Mouse (Mus musculus): ENCODE data around the gene Pcbp3. TPM values are rescaled to one million over a fixed set of nuclear protein-coding genes. Genes with fewer than 3 reads are reported as not detected.
"Not testable (repeated sequence)": the region's sequence is repeated elsewhere in the genome, so short reads cannot be mapped to it uniquely, and the experiment has no call there.

Gene Pcbp3
- polyA plus RNA-seq, 1 experiment from 2014 or later: 67.9 TPM

- not testable (repeated sequence) for H3K9me3 ChIP-seq; H3K36me3 ChIP-seq; H3K27me3 ChIP-seq; H3K4me3 ChIP-seq; ATAC-seq (ENCODE audit: low FRiP score, low read depth); H3K9ac ChIP-seq (replicated peaks); H3K27ac ChIP-seq (replicated peaks); H3K4me2 ChIP-seq (replicated peaks)
- 80% methylated on average over 6 of the region's 6 CpGs for whole genome bisulfite sequencing
- H3K4me1 ChIP-seq: peaks cover 10% of the 10 kb centered on the region
Observed at GRCm38 (mm10) chr10:76972318-76972717, 10.6 kb upstream of the Pcbp3 start.

DNA sequence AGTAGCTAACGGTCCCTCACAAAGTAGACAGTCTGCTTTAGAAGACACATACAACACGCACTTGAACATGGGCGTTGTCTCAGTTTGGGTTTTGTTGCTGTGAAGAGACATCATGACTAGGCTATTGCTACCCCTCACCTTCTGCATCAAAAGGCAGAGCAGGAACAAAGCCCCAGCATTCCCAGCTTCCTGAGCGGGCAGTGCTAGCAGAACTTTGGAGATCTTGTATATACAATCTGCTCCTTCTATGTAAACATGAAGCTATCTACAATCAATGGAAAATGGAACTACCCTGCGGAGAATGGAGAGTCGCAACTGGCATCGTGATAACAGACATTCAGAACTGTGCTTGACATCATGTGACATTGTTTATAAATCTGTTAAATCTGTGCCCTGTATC lies 9.3 kb upstream of the Pcbp3 start:
- ATAC-seq (ENCODE audit: low FRiP score, low read depth): no peak
- 91% methylated on average over 7 of the region's 7 CpGs for WGBS
- Histone ChIP-seq H3K4me1 (peaks cover 10% of the 10 kb centered on the region), H3K27ac (replicated peaks) (no peak overlapping the region), H3K4me2 (replicated peaks) (no peak overlapping the region), H3K4me3 (no peak overlapping the region), H3K9ac (replicated peaks) (no peak overlapping the region), H3K9me3 (no peaks in the 10 kb centered on the region), H3K36me3 (no peaks in the 10 kb centered on the region), H3K27me3 (no peaks in the 10 kb centered on the region)

DNA sequence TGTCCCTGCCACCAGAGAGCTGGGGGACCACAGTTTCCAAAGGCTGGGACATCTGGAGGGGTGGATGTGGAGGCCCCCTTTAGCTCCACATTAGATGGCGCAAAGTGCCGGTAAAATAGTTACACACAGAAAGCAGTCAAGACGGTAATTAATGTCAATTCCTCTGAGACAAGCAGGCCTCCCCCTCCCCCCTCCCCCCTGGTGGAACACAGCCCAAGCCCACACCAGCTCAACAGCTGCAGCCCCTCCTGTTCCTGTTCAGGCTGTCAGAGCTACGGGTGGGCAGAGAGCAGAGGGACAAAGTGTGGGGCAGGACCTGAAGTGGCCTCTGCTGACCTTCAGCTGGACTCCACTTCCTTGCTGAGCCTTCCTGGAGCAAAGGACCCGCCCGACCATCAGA lies 2.7 kb upstream of the Pcbp3 start:
- no peak overlapping the region; the same call in 1 of the 2 replicates for H3K9ac ChIP-seq (replicated peaks)
- ATAC-seq (ENCODE audit: low FRiP score, low read depth): no peak
- no peak overlapping the region for H3K4me3 ChIP-seq
- H3K36me3 ChIP-seq: no peaks in the 10 kb centered on the region
- H3K27ac ChIP-seq (replicated peaks): peak overlapping the region; percentile 35; the same call in 1 of the 2 replicates
- H3K9me3 ChIP-seq: no peaks in the 10 kb centered on the region
- peaks cover 5% of the 10 kb centered on the region; the same call in 1 of the 2 replicates for H3K27me3 ChIP-seq
- 0 out of 2 replicates have a peak overlapping the region, but pooled peaks have one; percentile 5 for H3K4me2 ChIP-seq (replicated peaks)
- WGBS: 27% methylated on average over 6 of the region's 6 CpGs
- peaks cover 34% of the 10 kb centered on the region for H3K4me1 ChIP-seq

- H3K27ac ChIP-seq (replicated peaks): peak overlapping the region; percentile 35; the same call in 1 of the 2 replicates
- no peak overlapping the region; the same call in 1 of the 2 replicates for H3K9ac ChIP-seq (replicated peaks)
- H3K36me3 ChIP-seq: no peaks in the 10 kb centered on the region
- no peak for ATAC-seq (ENCODE audit: low FRiP score, low read depth)
- H3K4me1 ChIP-seq: peaks cover 34% of the 10 kb centered on the region
- H3K4me2 ChIP-seq (replicated peaks): 0 out of 2 replicates have a peak overlapping the region, but pooled peaks have one; percentile 5
- WGBS: 47% methylated on average over 9 of the region's 9 CpGs
- peaks cover 5% of the 10 kb centered on the region; the same call in 1 of the 2 replicates for H3K27me3 ChIP-seq
- no peak overlapping the region for H3K4me3 ChIP-seq
- H3K9me3 ChIP-seq: no peaks in the 10 kb centered on the region
Observed at GRCm38 (mm10) chr10:76963997-76964396, 2.3 kb upstream of the Pcbp3 start.

GRCm38 (mm10) chr10:76961156-76961555 lies 531 bp downstream of the Pcbp3 start:
- H3K4me2 ChIP-seq (replicated peaks): peak overlapping the region; percentile 96
- peaks cover 5% of the 10 kb centered on the region; the same call in 1 of the 2 replicates for H3K27me3 ChIP-seq
- H3K36me3 ChIP-seq: no peaks in the 10 kb centered on the region
- no peaks in the 10 kb centered on the region for H3K9me3 ChIP-seq
- H3K9ac ChIP-seq (replicated peaks): peak overlapping the region; percentile 77
- peaks cover 38% of the 10 kb centered on the region for H3K4me1 ChIP-seq
- H3K27ac ChIP-seq (replicated peaks): peak overlapping the region; percentile 44; the same call in 1 of the 2 replicates
- ATAC-seq (ENCODE audit: low FRiP score, low read depth): no peak; the same call in none of the 2 replicates
- WGBS: 6% methylated on average over 11 of the region's 11 CpGs
- peak overlapping the region; percentile 69 for H3K4me3 ChIP-seq

- Histone ChIP-seq H3K9ac (replicated peaks) (no peak overlapping the region), H3K27me3 (no peaks in the 10 kb centered on the region), H3K9me3 (no peaks in the 10 kb centered on the region), H3K36me3 (no peaks in the 10 kb centered on the region), H3K27ac (replicated peaks) (no peak overlapping the region), H3K4me3 (no peak overlapping the region), H3K4me1 (peaks cover 21% of the 10 kb centered on the region), H3K4me2 (replicated peaks) (no peak overlapping the region)
- 58% methylated on average over 3 of the region's 3 CpGs for WGBS
- ATAC-seq (ENCODE audit: low FRiP score, low read depth): no peak
Observed at GRCm38 (mm10) chr10:76958201-76958600, 3.5 kb downstream of the Pcbp3 start.

DNA sequence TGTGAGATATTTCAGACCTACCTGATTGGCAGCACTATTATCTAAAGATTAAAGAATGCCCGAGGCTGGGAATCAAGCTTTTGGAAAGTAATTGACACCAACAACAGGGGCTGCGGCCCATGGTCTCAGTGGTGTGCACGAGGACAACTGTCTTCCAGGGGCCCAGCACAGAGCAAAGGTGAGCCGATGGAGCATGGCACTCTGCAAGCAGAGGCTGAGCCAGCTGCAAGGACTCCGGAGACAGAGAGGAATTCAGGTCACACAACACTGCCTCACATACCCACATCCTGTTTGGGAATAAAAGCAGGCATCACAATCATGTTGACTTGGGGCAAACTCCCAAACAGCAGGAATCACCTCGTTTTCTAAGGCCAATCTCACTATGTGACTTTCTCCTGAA lies 5.5 kb downstream of the Pcbp3 start:
- no peaks in the 10 kb centered on the region for H3K27me3 ChIP-seq
- ATAC-seq (ENCODE audit: low FRiP score, low read depth): no peak
- H3K4me2 ChIP-seq (replicated peaks): no peak overlapping the region
- no peaks in the 10 kb centered on the region for H3K9me3 ChIP-seq
- no peak overlapping the region for H3K4me3 ChIP-seq
- no peak overlapping the region for H3K9ac ChIP-seq (replicated peaks)
- no peak overlapping the region for H3K27ac ChIP-seq (replicated peaks)
- H3K36me3 ChIP-seq: no peaks in the 10 kb centered on the region
- 16% methylated on average over 6 of the region's 6 CpGs for WGBS
- peaks cover 15% of the 10 kb centered on the region for H3K4me1 ChIP-seq

DNA sequence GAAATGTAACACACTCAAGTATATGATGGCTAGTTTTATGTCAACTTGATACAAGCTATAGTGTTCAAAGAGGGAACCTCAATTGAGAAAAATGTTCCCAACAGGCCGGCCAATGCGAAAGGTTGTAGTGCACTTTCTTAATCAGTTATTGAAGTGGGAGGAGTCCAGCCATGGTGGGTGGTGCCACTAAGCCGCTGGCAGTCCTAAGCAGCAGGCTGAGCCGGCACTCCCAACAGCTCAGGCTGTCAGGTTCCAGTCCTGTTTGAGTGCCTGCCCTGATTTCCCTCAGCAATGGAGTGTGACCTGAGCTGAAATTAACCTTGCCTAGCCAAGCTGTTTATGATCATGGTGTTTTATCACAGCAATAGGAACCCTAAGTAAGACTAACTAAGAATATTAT lies 20.6 kb downstream of the Pcbp3 start:
- WGBS: 61% methylated on average over 4 of the region's 4 CpGs
- no peaks in the 10 kb centered on the region for H3K36me3 ChIP-seq
- no peak overlapping the region for H3K4me3 ChIP-seq
- no peaks in the 10 kb centered on the region for H3K27me3 ChIP-seq
- no peak for ATAC-seq (ENCODE audit: low FRiP score, low read depth)
- no peak overlapping the region for H3K9ac ChIP-seq (replicated peaks)
- H3K4me2 ChIP-seq (replicated peaks): no peak overlapping the region
- no peak overlapping the region for H3K27ac ChIP-seq (replicated peaks)
- no peaks in the 10 kb centered on the region for H3K4me1 ChIP-seq
- H3K9me3 ChIP-seq: no peaks in the 10 kb centered on the region

DNA sequence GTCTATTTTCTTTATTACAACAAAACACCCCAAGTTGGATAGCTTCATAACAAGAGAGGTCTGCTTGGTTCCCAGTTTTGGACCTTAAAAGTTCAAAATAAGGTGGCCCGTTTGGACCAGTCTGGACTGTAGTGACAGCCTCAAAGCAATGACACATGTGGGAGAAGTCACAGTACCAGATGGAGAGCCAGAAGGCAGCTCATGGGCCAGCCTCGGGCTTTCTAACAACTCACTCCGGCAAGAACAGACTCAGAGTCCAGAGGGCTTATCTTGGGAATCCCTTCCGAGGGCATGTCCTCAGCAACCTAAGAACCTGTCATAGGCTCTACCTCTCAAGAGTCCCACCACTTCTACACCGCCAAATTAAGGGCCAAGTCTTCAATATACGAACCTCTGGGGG lies 24.9 kb downstream of the Pcbp3 start:
- Histone ChIP-seq H3K4me3 (no peak overlapping the region), H3K9ac (replicated peaks) (no peak overlapping the region), H3K4me2 (replicated peaks) (no peak overlapping the region), H3K27me3 (no peaks in the 10 kb centered on the region), H3K36me3 (peaks cover 3% of the 10 kb centered on the region; the same call in 1 of the 2 replicates), H3K4me1 (no peaks in the 10 kb centered on the region), H3K27ac (replicated peaks) (no peak overlapping the region), H3K9me3 (no peaks in the 10 kb centered on the region)
- no peak for ATAC-seq (ENCODE audit: low FRiP score, low read depth)
- WGBS: 94% methylated on average over 6 of the region's 6 CpGs

DNA sequence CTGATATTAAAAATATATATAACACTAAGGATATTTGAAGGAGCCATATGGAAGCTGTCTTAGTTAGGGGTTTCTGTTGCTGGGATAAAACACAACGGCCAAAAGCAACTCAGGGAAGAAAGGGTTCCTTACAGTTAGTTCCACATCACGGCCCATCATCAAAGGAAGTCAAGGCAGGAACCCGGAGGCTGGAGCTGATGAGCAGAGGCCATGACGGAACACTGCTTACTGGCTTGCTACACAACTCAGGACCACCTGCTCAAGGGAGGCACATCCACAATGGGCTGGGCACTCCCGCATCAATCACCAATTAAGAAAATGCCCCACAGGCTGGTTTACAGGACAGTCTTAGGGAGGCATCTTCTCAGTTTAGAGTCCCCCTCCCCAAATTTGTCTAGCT lies 26.9 kb downstream of the Pcbp3 start:
- WGBS: 74% methylated on average over 5 of the region's 5 CpGs

DNA sequence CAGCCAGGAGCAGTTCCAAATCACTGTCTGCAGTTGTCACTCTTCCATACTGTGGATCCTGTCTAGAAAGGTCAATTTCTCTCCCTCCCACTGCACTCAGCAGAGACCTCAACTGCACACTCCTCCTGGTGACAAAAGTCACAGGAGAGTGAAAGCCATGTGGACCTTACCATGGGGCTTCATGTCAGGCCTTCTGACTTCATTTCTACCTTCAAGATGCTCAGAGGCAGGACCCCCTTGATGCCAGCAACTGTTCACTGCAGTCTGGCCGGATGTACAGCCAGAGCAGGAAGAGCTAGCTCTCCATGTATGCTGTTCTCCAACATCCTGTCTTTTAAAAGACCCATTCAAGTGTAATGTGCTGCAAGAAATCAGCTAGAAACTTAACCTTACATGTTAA lies 29.9 kb downstream of the Pcbp3 start:
- WGBS: 80% methylated on average over 1 of the region's 1 CpGs
- Histone ChIP-seq H3K9ac (replicated peaks) (no peak overlapping the region), H3K4me2 (replicated peaks) (no peak overlapping the region), H3K27me3 (no peaks in the 10 kb centered on the region), H3K4me3 (no peak overlapping the region), H3K36me3 (peaks cover 3% of the 10 kb centered on the region; the same call in 1 of the 2 replicates), H3K9me3 (no peaks in the 10 kb centered on the region), H3K27ac (replicated peaks) (no peak overlapping the region), H3K4me1 (no peaks in the 10 kb centered on the region)
- ATAC-seq (ENCODE audit: low FRiP score, low read depth): no peak

More for the DNA sequence above, 26.9 kb downstream of the Pcbp3 start:
- H3K9me3 ChIP-seq: no peaks in the 10 kb centered on the region
- ATAC-seq (ENCODE audit: low FRiP score, low read depth): no peak
- H3K4me1 ChIP-seq: no peaks in the 10 kb centered on the region
- no peaks in the 10 kb centered on the region for H3K27me3 ChIP-seq
- no peak overlapping the region for H3K4me2 ChIP-seq (replicated peaks)
- H3K9ac ChIP-seq (replicated peaks): no peak overlapping the region
- no peak overlapping the region for H3K27ac ChIP-seq (replicated peaks)
- no peak overlapping the region for H3K4me3 ChIP-seq
- H3K36me3 ChIP-seq: peaks cover 3% of the 10 kb centered on the region; the same call in 1 of the 2 replicates

DNA sequence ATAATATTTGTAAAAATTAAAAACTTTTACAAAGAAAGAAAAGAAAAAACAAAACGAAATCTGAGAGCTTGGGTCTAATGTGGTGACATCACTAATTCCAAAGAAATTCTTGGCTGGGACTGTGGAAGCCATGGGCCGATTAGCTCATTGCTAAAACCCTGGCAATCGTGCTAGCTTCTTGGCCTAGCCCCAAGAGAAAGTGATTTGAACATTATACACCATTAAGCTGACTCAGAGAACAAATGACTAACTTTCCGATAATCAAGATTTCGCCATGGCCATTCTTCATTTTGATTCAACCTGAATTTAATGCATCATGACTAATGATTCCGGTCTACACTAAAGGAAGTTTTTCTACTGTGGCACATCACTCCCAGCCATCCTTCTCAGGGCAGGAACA lies 30.6 kb downstream of the Pcbp3 start:
- H3K36me3 ChIP-seq: peaks cover 3% of the 10 kb centered on the region; the same call in 1 of the 2 replicates
- H3K4me1 ChIP-seq: no peaks in the 10 kb centered on the region
- H3K27ac ChIP-seq (replicated peaks): no peak overlapping the region
- H3K27me3 ChIP-seq: no peaks in the 10 kb centered on the region
- no peak for ATAC-seq (ENCODE audit: low FRiP score, low read depth)
- H3K9ac ChIP-seq (replicated peaks): no peak overlapping the region
- WGBS: 92% methylated on average over 6 of the region's 6 CpGs
- no peak overlapping the region for H3K4me2 ChIP-seq (replicated peaks)
- H3K4me3 ChIP-seq: no peak overlapping the region
- no peaks in the 10 kb centered on the region for H3K9me3 ChIP-seq

DNA sequence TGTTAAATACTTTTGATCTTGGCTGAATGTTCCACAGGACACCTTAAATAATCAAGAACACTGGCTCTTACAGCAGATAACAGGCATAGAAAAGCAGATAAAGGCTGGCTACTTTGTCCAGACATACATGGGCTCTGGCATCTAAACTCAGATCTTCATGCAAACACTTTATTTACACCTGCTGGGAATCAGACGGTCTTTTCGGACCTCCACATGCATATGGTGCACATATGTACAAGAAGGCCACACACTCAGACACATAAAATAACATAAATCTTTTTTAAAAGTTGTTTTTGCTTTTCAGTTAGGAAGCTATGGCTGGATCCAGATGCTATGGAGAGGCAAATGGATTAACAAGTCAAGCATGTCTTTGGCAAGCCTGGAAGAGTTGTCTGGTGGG lies 37.2 kb downstream of the Pcbp3 start:
- no peak for ATAC-seq (ENCODE audit: low FRiP score, low read depth)
- H3K27me3 ChIP-seq: no peaks in the 10 kb centered on the region
- H3K4me2 ChIP-seq (replicated peaks): no peak overlapping the region
- no peaks in the 10 kb centered on the region for H3K4me1 ChIP-seq
- WGBS: 93% methylated on average over 2 of the region's 2 CpGs
- H3K36me3 ChIP-seq: no peaks in the 10 kb centered on the region
- 0 out of 2 replicates have a peak, but pooled peaks cover under 1% of the 10 kb centered on the region for H3K9me3 ChIP-seq
- H3K27ac ChIP-seq (replicated peaks): no peak overlapping the region
- no peak overlapping the region for H3K9ac ChIP-seq (replicated peaks)
- H3K4me3 ChIP-seq: no peak overlapping the region

Data from midbrain, embryonic 12.5 days (tissue).